Mouse (Mus musculus) c-Kit-negative CD71-positive TER-119-positive erythroid progenitor cells, embryonic 14.5 days (primary cell): Measurements from ENCODE around the gene Hmmr.
"Not testable (repeated sequence)": the region's sequence is repeated elsewhere in the genome, so short reads cannot be mapped to it uniquely, and the experiment has no call there.

Experiments used
- DNase-seq: peaks from one replicate; pipeline ENCODE4 v3.0.0-alpha.2; 2013; ENCODE audit warnings: low read depth, low spot score

Gene Hmmr

GRCm38 (mm10) chr11:40733339-40734174 is at the start of gene Hmmr, which contains the start of gene Nudcd2:
Hmmr (minus strand) TSS chr11:40733422.
Nudcd2 (plus strand) TSS chr11:40733667.
- DNase-seq, result peak; percentile 99

DNA sequence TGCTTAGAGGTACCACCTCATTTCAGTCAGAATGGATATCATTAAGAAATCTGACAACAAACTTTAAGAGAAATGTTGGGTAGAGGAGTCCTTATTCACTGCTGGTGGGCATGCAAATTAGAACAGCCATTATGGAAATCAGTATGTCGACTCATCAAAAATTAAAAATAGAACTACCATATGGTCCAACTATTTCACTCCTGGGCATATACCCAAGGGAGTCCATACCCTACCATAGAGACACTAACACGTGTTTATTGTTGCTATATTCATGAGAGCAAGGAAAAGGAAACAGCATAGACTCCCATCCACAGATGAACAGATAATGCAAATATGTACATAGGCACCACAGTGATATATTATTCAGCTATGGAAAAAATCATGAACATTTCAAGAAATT is 48.6 kb upstream of the Hmmr start:
- no peak for DNase-seq

DNA sequence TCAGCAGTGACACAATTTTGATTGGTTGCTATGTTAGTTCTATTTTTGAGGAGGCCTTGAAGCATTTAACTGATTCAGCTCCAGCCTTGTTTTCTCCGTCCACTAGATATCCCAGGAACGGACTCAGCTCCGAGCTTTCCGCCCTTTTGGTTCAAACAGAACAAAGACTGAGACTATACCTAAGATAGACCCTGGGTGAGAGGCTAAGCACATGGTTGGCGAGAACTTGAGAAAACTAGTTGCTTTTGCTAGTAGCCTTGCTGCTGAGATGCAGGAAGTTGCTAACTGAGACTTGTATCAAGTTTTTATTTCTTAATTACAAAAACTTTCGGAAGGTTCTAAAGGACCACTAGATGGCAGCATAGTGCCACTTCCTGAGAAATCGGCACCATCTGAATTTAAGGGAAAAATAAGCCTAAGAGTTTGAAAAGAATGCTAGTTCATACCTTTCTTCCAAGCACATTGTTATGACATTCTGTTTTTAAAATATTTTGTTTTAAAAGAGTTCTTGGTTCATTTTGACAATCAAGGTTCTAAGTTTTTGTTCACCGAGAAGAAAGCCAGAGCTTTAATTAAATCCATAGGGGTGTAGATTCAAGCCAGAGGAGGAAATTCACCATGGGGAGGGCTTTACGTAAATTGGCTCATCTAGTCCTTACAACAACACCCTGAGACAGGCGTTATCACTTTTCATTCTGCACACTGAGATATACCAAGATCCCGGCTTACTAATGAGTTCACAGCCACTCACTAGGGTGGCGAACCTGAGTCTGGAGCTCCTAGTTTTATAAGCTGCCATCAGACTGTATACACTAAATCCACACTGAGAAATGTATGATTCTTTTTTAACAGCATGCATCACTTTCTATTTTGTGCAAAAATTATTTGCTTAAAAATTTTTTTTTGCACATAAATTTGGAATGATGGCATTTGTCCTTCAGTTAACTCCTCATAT is 42.4 kb upstream of the Hmmr start:
- DNase-seq, result peak; percentile 22

GRCm38 (mm10) chr11:40764690-40765089 is 31.5 kb upstream of the Hmmr start:
- DNase-seq, result no peak

DNA sequence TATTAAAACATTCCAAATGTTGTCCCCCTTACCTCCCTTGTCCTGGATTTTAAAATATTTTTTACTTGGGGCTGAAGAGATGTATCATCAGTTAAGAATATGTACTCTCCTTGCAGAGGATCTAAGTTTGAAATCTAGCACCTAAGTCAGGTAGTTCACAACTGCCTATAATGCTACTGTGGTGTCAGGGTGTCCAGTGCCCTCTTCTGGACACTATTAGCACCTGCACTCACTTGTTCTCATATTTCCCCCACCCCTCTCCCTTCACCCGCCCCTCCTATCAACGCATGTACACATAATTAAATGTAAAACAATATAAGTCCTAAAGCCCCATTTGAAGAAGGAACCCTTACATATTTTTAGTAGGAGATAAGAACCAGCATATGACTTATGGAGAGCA is 30.2 kb upstream of the Hmmr start:
- DNase-seq, result peak; percentile 8

- DNase-seq, result no peak
Observed at GRCm38 (mm10) chr11:40759896-40760295, 26.7 kb upstream of the Hmmr start.

GRCm38 (mm10) chr11:40755968-40756367 is 22.7 kb upstream of the Hmmr start:
- no peak for DNase-seq

DNA sequence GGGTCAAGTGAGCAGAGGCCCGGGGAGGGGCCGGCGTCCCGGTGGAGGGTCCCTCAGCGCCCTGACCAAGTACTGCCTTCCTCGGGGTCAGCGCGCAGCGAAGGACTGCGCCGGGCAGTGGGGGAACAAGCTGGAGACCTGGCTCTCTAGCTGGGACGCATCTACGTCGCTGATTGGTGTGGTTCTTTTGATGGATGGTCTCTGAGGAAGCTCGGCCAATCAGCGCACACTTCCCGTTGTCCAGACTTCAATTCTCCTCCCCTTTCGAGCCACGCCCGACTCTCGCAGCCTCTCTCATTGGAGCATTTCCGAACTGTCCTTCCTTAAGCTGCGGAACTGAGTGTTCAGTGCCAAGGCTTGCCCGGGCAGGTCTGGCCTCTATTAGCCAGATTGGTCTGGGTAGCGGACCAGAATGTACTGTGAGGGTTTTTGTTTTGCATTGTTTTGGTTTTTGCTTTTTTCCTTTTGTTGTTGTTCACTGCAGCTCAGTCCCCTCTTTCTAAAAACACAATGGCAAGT is 21.9 kb upstream of the Hmmr start, which contains the start of gene Ccng1:
Ccng1 (minus strand) TSS at position 203 of the 519 bp plus-strand sequence.
- DNase-seq, result peak; percentile 90

DNA sequence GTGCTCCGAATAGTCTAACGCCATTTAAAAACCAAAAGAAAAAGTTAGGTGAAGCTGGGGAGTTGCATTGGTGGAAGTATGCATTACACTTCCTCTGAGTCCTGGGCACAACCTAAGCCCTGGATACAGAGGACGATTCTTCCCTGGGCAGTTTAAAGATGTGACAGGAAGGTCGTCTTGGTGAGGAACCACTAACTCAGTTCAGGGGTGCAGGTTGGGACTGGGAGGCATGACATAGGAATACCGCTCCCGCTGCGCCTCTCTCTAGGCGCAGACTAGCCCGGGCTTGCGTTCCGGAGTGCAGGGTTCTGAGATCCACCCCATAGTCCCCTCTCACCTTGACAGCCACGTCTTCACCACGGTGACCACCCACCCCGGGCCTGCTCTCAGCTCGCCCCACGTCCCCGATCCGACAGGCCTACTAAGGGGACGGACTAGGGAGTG is 21.5 kb upstream of the Hmmr start:
- DNase-seq, result no peak

GRCm38 (mm10) chr11:40753836-40754235 is 20.6 kb upstream of the Hmmr start:
- DNase-seq, result no peak

DNA sequence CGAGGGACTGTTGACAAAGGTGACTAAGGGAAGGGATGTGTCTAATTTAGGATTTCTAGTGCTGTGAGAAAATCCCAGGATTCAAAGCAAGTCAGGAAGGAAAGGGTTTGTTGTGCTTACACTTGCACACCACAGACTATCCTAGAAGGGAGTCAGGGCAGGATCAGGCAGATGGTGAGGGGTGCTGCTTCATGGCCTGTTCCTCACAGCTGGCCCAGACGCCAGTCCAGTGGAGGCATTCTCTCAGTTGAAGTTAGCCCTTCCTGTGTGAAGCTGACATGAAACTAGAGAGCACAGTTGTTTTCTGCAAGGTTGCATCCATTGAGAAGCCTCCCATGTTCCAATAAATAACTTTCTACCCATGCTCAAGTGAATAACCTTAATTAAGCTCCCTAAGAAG is 14.5 kb upstream of the Hmmr start:
- no peak for DNase-seq

- no peak for DNase-seq
Observed at GRCm38 (mm10) chr11:40746361-40746760, 13.1 kb upstream of the Hmmr start.

- DNase-seq, result no peak
Observed at GRCm38 (mm10) chr11:40744348-40744747, 11.1 kb upstream of the Hmmr start.

DNA sequence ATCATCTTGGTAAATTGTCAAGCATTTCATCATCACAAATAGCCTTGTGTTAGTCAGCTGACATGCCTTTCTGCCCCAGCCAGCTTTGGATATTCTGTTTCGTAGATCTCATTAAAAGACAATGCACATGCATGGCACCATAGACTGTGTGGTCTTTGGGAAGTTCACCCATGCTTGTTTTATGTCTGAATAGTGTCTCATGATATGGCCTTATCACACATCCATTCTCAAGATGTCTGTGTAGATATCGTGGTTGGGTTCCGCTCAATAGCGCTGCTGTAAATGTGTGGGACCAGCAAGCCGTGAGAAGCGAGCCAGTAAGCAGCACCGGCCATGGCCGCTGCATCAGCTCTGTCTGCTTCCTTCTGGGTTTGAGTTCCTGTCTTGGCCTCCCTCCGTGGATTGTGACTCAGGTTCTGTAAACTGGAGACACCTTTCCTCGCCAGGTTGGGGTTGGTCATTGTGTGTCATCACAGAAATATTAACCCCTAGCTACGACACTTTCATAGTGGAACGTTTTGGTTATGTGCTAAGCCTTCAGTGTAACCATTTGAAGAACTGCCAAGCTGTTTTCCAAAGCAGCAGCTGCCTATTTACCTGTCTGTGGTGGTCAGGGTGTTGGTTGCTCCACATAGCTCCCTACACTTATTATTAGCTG is 8.5 kb upstream of the Hmmr start:
- DNase-seq, result no peak

DNA sequence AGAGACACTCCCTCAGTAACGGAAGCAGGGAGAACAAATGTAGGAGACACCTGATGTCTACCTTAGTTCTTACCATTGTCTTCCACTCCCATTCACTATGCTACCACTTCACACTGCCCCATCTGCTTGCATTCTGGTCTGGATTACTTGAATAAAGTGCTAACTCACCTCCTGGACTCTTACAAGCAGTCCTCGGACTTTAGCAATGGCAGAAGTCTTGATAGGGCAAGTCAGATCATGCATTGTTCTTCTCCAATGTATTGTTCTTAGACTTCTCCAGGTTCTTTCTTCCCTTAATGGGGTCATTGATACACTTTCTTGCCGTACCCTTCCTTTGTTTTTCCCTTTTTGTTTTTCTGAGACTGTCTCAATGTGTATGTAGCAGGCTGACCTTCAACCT is 4.1 kb upstream of the Hmmr start:
- no peak for DNase-seq

GRCm38 (mm10) chr11:40734251-40734752 is 1.1 kb upstream of the Hmmr start:
- no peak for DNase-seq

- no peak for DNase-seq
Observed at GRCm38 (mm10) chr11:40732997-40733338, 254 bp downstream of the Hmmr start.

GRCm38 (mm10) chr11:40718324-40718723 is 14.9 kb downstream of the Hmmr start:
- DNase-seq, result no peak

DNA sequence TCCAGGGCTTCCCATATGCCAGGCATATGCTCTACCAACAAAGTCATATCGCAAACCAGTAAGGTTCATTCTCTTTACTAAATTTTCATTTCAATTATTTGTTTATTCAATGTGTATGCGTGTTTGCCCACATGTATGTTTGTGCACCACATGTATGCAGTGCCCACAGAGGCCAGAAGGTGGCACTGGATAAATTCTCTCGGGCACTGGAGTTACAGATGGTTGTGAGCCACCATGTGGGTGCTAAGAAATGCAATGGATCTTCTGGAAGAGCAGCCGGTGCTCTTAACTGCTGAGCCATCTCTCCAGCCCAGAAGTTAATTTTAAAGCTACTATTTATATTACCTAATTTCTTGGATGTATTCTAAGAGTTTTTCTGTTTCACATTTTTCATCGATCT is 17.7 kb downstream of the Hmmr start:
- DNase-seq, result no peak

GRCm38 (mm10) chr11:40713858-40714257 is 19.4 kb downstream of the Hmmr start:
- no peak for DNase-seq

DNA sequence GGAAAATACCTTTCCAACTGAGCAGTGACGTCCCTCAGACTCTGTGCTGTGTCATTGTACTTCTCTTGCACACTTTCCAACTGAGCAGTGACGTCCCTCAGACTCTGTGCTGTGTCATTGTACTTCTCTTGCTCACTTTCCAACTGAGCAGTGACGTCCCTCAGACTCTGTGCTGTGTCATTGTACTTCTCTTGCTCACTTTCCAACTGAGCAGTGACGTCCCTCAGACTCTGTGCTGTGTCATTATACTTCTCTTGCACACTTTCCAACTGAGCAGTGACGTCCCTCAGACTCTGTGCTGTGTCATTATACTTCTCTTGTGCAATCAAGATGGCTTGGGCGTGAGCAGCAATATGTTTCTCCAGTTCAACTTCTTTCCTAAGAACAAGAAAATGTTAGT is 23.3 kb downstream of the Hmmr start:
- not testable (repeated sequence) for DNase-seq
